Mouse (Mus musculus): ENCODE measurements at regions not wholly inside any gene's neighbourhood (a gene's known extent, or its start where the extent isn't known, plus 50 kb on each side); places are given as distances from the start of the nearest gene placed in this dataset.

GRCm38 (mm10) chr3:115655020-115655419 lies 59.9 kb downstream of the S1pr1 start:
- no peak for DNase-seq

GRCm38 (mm10) chr3:115652236-115652635 lies 62.6 kb downstream of the S1pr1 start:
- no peak for DNase-seq

GRCm38 (mm10) chr3:115649338-115650117 lies 65.3 kb downstream of the S1pr1 start:
- DNase-seq, result no peak

GRCm38 (mm10) chr3:115646993-115647392 lies 67.9 kb downstream of the S1pr1 start:
- peak; percentile 60 to 80 for DNase-seq

GRCm38 (mm10) chr3:115644307-115644706 lies 70.6 kb downstream of the S1pr1 start:
- DNase-seq, result peak in 1 of 2 experiments; percentile 21

GRCm38 (mm10) chr3:115642846-115643260 lies 72.0 kb downstream of the S1pr1 start:
- peak; percentile 84 to 92 for DNase-seq

- DNase-seq, result peak; percentile 33 to 54
Observed at GRCm38 (mm10) chr3:115642001-115642845, 72.6 kb downstream of the S1pr1 start.

GRCm38 (mm10) chr3:115641411-115641810 lies 73.5 kb downstream of the S1pr1 start:
- peak; percentile 84 to 90 for DNase-seq

GRCm38 (mm10) chr3:115635487-115635886 lies 79.4 kb downstream of the S1pr1 start:
- DNase-seq, result peak in 1 of 2 experiments; percentile 17

- no peak for DNase-seq
Observed at GRCm38 (mm10) chr3:115635081-115635480, 79.8 kb downstream of the S1pr1 start.

GRCm38 (mm10) chr3:115632417-115632743 lies 82.5 kb downstream of the S1pr1 start:
- no peak for DNase-seq

GRCm38 (mm10) chr3:115631573-115632416 lies 83.1 kb downstream of the S1pr1 start:
- DNase-seq, result no peak

GRCm38 (mm10) chr3:115622920-115623319 lies 92.0 kb downstream of the S1pr1 start:
- no peak for DNase-seq

GRCm38 (mm10) chr3:115622300-115622699 lies 92.6 kb downstream of the S1pr1 start:
- peak; percentile 40 to 48 for DNase-seq

- DNase-seq, result peak; percentile 64 to 73
Observed at GRCm38 (mm10) chr3:115619970-115620369, 94.9 kb downstream of the S1pr1 start.

GRCm38 (mm10) chr3:115615994-115616598 lies 98.8 kb downstream of the S1pr1 start:
- DNase-seq, result no peak

- no peak for DNase-seq
Observed at GRCm38 (mm10) chr3:115612859-115613258, 102.0 kb downstream of the S1pr1 start.

- no peak for DNase-seq
Observed at GRCm38 (mm10) chr3:115608087-115608486, 106.8 kb downstream of the S1pr1 start.

- no peak for DNase-seq
Observed at GRCm38 (mm10) chr3:115604734-115605279, 110.1 kb downstream of the S1pr1 start.

GRCm38 (mm10) chr3:115604267-115604666 lies 110.6 kb downstream of the S1pr1 start:
- no peak for DNase-seq

- DNase-seq, result no peak
Observed at GRCm38 (mm10) chr3:115603803-115604202, 111.1 kb downstream of the S1pr1 start.

GRCm38 (mm10) chr3:115599281-115599680 lies 115.6 kb downstream of the S1pr1 start:
- DNase-seq, result no peak

Data from heart, adult 18-20 months (tissue).